Mouse (Mus musculus): ENCODE data around the gene Gpsm2. TPM values are rescaled to one million over a fixed set of nuclear protein-coding genes. Genes with fewer than 3 reads are reported as not detected.

The Gpsm2 gene
- polyA plus RNA-seq, 1 experiment from 2014 or later, result 90.8 TPM

GRCm38 (mm10) chr3:108640998-108641397 is 81.1 kb downstream of the Gpsm2 start:
- WGBS, result 84% methylated on average over 4 of the region's 4 CpGs
- H3K36me3 ChIP-seq, result peaks cover 47% of the 10 kb centered on the region

GRCm38 (mm10) chr3:108639412-108639811 is 82.7 kb downstream of the Gpsm2 start:
- WGBS, result 64% methylated on average over 4 of the region's 4 CpGs
- no peaks in the 10 kb centered on the region for H3K27me3 ChIP-seq (ENCODE audit: low read depth, poor library complexity, severe bottlenecking)
- no peaks in the 10 kb centered on the region for H3K4me1 ChIP-seq
- DNase-seq (ENCODE audit: low spot score), result no peak
- H3K27ac ChIP-seq (replicated peaks), result no peak overlapping the region
- H3K36me3 ChIP-seq, result peaks cover 40% of the 10 kb centered on the region
- no peak overlapping the region for H3K4me3 ChIP-seq
- H3K9me3 ChIP-seq (replicated peaks), result no peaks in the 10 kb centered on the region

More at GRCm38 (mm10) chr3:108640998-108641397, 81.1 kb downstream of the Gpsm2 start:
- H3K9me3 ChIP-seq (replicated peaks), result no peaks in the 10 kb centered on the region
- H3K4me3 ChIP-seq, result no peak overlapping the region
- no peaks in the 10 kb centered on the region for H3K4me1 ChIP-seq
- DNase-seq (ENCODE audit: low spot score), result no peak
- H3K27ac ChIP-seq (replicated peaks), result no peak overlapping the region
- H3K27me3 ChIP-seq (ENCODE audit: low read depth, poor library complexity, severe bottlenecking), result no peaks in the 10 kb centered on the region

GRCm38 (mm10) chr3:108634761-108635160 is 87.3 kb downstream of the Gpsm2 start:
- Histone ChIP-seq H3K27me3 (ENCODE audit: low read depth, poor library complexity, severe bottlenecking) (no peaks in the 10 kb centered on the region), H3K27ac (replicated peaks) (no peak overlapping the region), H3K4me3 (no peak overlapping the region), H3K36me3 (peaks cover 39% of the 10 kb centered on the region), H3K4me1 (no peaks in the 10 kb centered on the region), H3K9me3 (replicated peaks) (no peaks in the 10 kb centered on the region)
- no peak for DNase-seq (ENCODE audit: low spot score)
- WGBS, result 89% methylated on average over 5 of the region's 5 CpGs

Other genes starting within 250 kb of the Gpsm2 start
- 0.49 and 0.63 TPM in 2 replicates for gene 1700013F07Rik, start 188.2 kb downstream of the Gpsm2 start, polyA plus RNA-seq (2016; fragmentation: Nextera tagmentation; extraction: Ambion mirVana)
- 2.6 and 3.2 TPM in 2 replicates for gene 5330417C22Rik, start 185.8 kb downstream of the Gpsm2 start, polyA plus RNA-seq (2016; fragmentation: Nextera tagmentation; extraction: Ambion mirVana)
- 38.6 and 50.8 TPM in 2 replicates for gene Tmem167b, start 159.8 kb downstream of the Gpsm2 start, polyA plus RNA-seq (2016; fragmentation: Nextera tagmentation; extraction: Ambion mirVana)
- gene Taf13, start 150.6 kb downstream of the Gpsm2 start, polyA plus RNA-seq (2016; fragmentation: Nextera tagmentation; extraction: Ambion mirVana), result 72.9 and 78.3 TPM in 2 replicates
- gene Wdr47, start 131.0 kb downstream of the Gpsm2 start, polyA plus RNA-seq (2016; fragmentation: Nextera tagmentation; extraction: Ambion mirVana), result 23.6 and 36.5 TPM in 2 replicates
- 77.5 and 78.8 TPM in 2 replicates for gene Clcc1, start 68.4 kb downstream of the Gpsm2 start, polyA plus RNA-seq (2016; fragmentation: Nextera tagmentation; extraction: Ambion mirVana)
- not detected in 2 replicates for gene Aknad1, start 17.3 kb upstream of the Gpsm2 start, polyA plus RNA-seq (2016; fragmentation: Nextera tagmentation; extraction: Ambion mirVana)
- gene Stxbp3, start 118.2 kb upstream of the Gpsm2 start, polyA plus RNA-seq (2016; fragmentation: Nextera tagmentation; extraction: Ambion mirVana), result 24.1 and 26.7 TPM in 2 replicates
- 0.06 TPM in 1 of 2 replicates, not detected in the other for gene Fndc7, start 167.7 kb upstream of the Gpsm2 start, polyA plus RNA-seq (2016; fragmentation: Nextera tagmentation; extraction: Ambion mirVana)
- 67.2 and 68.3 TPM in 2 replicates for gene Prpf38b, start 189.4 kb upstream of the Gpsm2 start, polyA plus RNA-seq (2016; fragmentation: Nextera tagmentation; extraction: Ambion mirVana)
- 0.62 and 0.67 TPM in 2 replicates for gene Henmt1, start 217.6 kb upstream of the Gpsm2 start, polyA plus RNA-seq (2016; fragmentation: Nextera tagmentation; extraction: Ambion mirVana)
- not detected in 2 replicates for gene Gm9857, start 218.1 kb upstream of the Gpsm2 start, polyA plus RNA-seq (2016; fragmentation: Nextera tagmentation; extraction: Ambion mirVana)

Data from midbrain, embryonic 10.5 days (tissue).